Comparison of ENCODE assay signal across 21 mouse cellular contexts in genomic region chr3:41328828-41329227, GRCm38 (mm10).
DNase-seq lines count a peak whose midpoint lies in the region; ATAC-seq and TF ChIP-seq lines count a peak whose summit lies in the region.
"Had no signal": no experiment of that assay in that cellular context is flagged by ENCODE, and none has a peak within 500 bp of the region (broad histone marks: within the 10 kb centered on the region; RNA-seq: fewer than 3 reads in every experiment).

No protein-coding gene starts in this region.

- ATAC-seq in common myeloid progenitor, adult 5-6 weeks (replicated peaks; ENCODE audit: low read depth, poor library complexity, severe bottlenecking), result peak; percentile 55; the same call in 1 of the 2 replicates
- ATAC-seq in megakaryocyte progenitor cell, adult 5-6 weeks (replicated peaks; ENCODE audit: poor library complexity), result peak; percentile 34
- ATAC-seq: activated CD4-positive, CD25-positive, alpha-beta regulatory T cell, adult 4 months; forebrain, embryonic 14.5 days; forebrain, embryonic 16.5 days; Patski had no signal

- peak; percentile 86 for DNase-seq in heart, adult 11 months
- DNase-seq in heart, postnatal 36 days, result no peak
- peak; percentile 26 for DNase-seq in left cerebral cortex, postnatal 4 days
- no peak for DNase-seq in left cerebral cortex, adult 2 months (ENCODE audit: extremely low spot score in 1 of 2, low spot score in 2 of 2)
- no peak for DNase-seq in kidney, adult 8-10 months
- no peak for DNase-seq in adrenal gland, postnatal 10 days
- DNase-seq: adrenal gland, adult 8-10 months; adrenal gland, postnatal 25 days; cerebellum, adult 11-12 months; cerebellum, adult 2 months; cerebellum, adult 9-10 months; cerebellum, postnatal 36 days had no signal

- no peak overlapping the region for H3K4me3 ChIP-seq in left cerebral cortex, adult 2 months
- H3K4me3 ChIP-seq: embryonic facial prominence, embryonic 10.5 days; embryonic facial prominence, embryonic 12.5 days; forebrain, embryonic 12.5 days had no signal

- intact Hi-C loops in heart, postnatal 36 days (cut with DNase I), result no loop called here
- intact Hi-C loops in left cerebral cortex, postnatal 4 days (cut with DNase I), result no loop called here
- intact Hi-C loops in left cerebral cortex, adult 2 months (cut with DNase I), result no loop called here

- H3K27ac ChIP-seq in left cerebral cortex, adult 2 months, result no peak overlapping the region
- H3K27ac ChIP-seq: embryonic facial prominence, embryonic 10.5 days; embryonic facial prominence, embryonic 12.5 days; forebrain, embryonic 12.5 days had no signal

- TF ChIP-seq CTCF in left cerebral cortex, adult 2 months (IDR thresholded peaks at IDR 0.05), result no peak

Comparison
In these comparisons a context has a peak if more than half of its experiments do, and no peak if none do; other contexts are left out.
1. DNase-seq: peak in heart, adult 11 months (single experiment) and left cerebral cortex, postnatal 4 days (single experiment); none in heart, postnatal 36 days (0 of 2), left cerebral cortex, adult 2 months (0 of 2), kidney, adult 8-10 months (0 of 2) and adrenal gland, postnatal 10 days (single experiment).